Mouse (Mus musculus) hindlimb bud, embryonic 11.5 days (tissue): Measurements from ENCODE around the gene Cenpu.

Source experiments
- DNase-seq: peaks from one replicate; pipeline ENCODE4 v3.0.0-alpha.2; 2012; ENCODE audit warnings: low read depth, low spot score; ENCODE audit errors: extremely low spot score

Cenpu gene

DNA sequence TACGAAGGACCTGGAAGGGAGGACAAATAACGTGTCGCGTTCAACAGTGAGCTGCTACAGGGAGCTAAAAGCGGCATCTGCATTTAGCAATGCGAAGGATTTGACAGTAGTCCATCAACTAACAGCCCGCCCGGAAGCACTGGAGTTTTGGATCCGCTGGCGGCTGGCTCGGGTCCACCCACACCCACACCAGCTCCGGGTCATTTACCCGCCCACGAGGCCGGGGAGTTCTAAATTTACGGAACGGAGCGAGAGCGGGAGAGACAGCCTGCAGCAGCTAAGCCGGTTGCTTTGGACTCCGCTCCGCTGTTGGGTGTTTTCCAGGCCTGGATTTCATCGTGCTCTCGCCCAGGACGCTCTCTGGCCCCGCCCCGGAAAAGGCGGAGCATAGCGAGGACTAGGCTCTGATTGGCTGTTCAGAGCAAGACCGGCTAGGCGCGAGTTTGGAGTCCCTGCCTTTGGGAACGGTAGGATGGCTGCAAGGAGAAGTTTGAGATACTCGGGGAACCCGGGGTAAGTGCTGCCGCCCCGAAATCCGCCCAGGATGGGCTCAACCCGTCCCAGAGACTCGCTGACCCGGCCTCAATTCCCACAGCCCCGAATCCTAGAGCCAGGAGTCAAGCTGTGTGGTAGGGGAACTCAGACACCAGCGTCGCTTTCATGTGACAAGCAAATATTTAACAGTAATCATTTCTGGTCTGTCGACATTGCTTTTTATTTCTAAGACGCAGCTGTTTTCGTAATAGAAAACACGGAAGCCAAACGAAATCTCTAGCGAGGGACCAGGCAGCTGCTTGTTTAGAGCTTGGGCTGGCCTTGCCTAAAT lies at the start of gene Cenpu:
TSS of gene Cenpu (plus strand) at position 414 of the 826 bp plus-strand sequence.
- peak; percentile 96 for DNase-seq

DNA sequence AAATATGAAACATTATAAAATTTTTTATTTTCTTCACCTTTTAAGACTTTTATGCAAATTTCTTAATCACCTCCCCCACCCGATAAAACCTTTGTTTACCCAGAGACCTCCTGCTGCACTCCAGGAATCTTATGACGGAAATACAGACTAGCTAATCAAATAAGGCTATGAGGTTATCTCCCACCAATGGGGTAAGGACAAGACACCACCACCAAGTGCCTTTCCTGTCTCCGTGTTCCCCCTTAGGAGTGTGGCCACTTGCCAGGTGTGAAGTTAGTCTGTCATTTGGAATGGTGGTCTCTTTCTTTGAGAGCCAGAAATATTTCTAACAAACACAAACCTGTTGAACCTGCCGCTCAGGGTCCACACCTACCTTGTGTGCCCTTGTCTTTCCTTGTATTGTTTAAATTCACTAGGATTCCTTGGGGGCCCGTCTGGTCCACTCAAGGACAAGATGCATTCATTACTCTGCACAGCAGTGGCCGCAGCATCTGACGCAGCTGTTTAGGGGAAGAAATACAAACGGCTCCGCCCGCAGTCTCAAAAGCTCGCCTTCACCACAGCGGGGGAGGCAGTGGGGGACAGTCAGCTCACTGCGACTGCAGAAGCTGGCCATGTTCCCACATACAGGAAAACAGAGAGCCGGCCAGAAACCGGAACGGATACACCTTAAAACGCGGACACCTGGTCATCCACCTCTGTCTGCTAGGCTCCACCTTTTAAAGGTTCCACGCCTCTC lies 49.3 kb upstream of the Cenpu start:
- DNase-seq, result no peak

DNA sequence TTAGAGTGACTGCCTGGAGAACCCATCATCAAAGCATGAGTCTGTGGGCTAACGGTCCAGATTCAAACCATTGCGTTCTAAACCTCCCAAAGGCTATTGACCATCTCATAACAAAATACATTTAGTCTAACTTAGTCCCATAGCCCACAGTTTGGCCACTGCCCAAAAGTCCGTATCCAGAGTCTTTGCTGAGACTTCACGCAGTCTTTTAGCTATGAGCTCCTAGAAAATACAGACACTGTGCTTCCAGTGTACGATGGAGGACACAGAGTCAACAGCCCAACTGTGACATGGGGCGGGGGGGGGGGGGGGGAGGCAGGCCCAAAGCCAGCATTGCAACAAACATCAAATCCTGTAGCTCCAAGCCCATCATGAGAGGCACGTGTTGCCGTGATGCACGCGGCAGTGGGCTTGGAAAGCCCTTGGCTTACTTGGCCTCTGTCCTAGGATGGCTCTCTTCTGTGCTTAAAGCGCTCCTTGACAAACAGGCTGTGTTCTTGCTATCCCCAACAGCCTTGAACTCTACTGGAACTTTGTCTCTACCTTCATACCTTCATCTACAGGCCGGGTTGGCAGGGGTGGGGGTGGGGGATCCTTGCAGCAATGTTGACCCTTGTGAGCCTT lies 48.6 kb upstream of the Cenpu start:
- DNase-seq, result no peak

DNA sequence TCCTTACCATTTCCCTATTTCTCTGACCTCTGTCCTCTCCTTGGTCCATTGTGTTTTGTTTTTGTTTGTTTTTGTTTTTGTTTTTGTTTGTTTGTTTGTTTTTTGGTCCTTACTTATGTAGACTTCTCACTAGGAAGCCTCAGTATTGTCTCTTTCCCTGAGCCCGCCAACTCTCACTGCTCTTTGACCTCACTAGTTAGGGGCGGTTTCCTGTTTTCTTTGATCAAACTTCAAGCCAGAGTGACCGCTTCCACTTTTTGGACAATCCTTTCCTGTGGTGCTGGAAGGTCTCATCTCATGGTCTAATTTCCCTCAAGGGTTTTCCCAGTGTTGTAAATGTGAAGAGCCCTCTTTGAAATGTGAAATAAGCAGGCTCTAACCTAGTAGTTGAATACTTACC lies 47.6 kb upstream of the Cenpu start:
- no peak for DNase-seq

DNA sequence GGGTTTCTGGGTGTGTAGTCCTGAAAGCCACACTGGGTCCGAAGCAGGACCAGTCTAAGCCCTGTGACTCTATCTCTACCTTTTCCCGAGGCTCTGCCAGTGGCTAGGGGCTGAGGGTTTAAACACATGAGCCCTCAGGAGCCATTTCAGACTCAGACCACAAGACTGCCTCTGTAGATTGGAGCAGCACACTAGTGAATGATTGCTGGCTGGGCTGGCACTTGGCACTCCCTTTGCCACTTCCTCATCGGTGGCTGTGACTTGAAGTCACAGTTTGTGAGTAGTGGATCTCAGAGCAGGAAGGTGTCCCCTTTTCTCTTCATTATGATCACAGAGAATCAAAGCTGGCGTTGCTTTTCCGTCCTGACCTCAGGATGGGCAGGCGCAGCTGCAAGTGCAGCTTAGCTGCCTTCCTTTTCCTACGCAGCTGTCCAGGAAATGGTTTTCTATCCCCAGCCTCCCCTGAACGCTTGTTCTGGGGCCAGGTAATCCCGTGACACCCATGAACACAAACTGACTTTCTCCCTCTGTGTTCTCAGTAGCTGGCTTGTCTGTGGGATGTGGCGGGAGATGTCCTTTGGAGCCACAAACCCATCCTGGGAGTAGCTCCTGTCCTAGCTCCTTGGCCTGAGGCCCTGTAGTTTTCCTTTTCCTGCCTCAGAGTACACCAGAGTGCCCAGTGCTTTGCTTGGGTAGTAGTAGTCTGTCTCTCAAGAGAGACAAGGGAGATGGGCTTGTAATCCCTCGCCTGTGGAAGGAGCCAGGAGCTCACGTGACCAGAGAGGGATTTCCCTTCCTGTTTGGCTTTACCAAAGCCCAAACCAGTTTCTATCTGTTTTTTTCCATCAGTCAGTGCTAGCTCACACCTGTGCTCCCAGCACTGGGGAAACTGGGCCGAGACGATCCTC lies 43.1 kb upstream of the Cenpu start:
- DNase-seq, result no peak

DNA sequence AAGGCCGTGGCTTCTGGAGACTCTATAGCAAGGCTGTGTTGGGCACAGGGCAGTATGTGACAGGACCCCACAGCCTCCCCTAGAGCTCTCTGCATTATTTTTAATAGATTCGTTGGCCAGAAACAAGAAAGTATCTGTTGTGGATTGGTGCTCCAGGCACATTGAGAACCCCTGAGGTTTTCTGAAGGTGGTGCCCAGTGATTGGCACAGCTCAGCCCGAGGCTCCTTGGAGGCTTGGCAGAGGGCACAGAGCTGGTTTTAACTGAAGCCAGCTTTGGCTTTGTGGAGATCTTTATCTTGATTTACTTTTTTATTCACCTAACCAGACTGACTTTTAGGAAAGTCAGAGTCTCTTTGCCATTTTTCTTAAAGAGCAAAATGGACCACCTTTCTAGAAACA lies 42.4 kb upstream of the Cenpu start:
- DNase-seq, result no peak

DNA sequence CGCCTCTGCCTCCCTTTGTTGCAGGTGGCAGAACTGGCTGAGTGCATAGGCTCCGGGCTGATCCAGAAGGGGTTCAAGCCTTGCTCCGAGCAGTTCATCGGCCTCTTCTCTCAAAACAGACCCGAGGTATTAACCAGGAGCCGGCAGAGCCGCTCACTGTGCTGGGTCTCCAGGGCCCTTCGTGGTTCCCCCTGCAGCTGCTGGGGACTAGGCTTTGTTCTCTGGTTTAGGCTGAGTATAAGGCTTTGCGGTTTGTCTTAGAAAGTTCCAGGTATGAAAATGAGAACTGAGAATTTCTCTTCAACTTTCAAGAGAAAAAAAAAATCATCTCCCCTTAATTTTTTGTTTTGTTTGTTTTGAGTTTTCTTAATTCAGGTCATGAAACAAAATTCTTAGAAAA lies 40.5 kb upstream of the Cenpu start:
- no peak for DNase-seq

DNA sequence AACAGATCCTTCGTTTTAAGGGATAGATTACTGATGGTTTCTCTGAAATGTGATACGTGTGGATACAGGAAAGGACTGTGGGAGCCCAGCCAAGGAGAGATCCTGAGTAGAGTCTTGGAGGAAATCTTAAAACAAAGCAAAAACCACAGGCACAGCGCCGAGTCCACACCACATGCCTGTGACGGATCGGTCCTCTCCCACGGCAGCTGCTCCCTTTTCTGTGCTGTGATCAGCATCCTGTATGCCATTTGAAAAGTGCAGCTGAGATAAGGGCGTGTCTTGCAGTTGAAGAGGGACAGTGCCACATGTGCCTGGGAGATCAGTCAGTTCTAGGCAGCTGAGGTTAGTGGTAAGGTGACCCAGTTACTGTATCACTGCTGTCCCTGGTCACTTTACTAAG lies 39.3 kb upstream of the Cenpu start:
- no peak for DNase-seq

DNA sequence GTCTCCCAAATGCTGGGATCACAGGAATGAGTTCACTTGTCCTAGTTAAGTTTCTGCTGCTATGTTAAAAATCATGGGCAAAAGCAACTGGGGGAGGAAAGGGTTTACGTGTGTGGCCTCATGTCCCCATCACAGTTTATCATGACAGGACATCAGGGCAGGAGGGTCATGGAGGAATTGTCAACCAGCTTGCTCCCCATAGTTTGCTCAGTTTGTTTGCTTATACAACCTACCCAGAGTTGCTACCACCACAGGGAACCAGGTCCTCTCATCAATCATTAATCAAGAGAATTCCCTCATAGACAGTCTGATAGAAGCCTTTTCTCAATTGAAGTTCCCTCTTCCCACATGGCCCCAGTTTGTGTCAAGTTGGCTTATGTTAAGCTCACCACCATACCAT lies 37.8 kb upstream of the Cenpu start:
- no peak for DNase-seq

DNA sequence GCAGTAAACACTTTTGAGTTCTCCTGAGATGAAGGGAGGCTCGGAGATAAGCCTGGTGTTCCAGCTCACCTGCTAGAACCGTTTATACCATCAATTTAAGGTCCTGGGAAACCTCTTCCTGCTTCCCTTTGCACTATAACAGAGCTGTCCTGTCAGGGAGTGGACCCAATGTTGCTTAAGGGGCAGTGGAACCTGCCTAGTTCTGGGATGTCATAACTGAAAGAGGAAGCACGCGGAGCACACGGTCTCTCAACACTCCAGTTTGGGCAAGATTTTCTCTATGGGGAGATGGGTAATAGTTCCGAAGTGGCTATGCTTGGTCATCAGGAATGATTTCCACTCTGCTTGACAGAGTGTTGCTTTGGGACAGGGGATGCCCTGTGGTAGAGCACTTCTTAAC lies 31.2 kb upstream of the Cenpu start:
- no peak for DNase-seq

DNA sequence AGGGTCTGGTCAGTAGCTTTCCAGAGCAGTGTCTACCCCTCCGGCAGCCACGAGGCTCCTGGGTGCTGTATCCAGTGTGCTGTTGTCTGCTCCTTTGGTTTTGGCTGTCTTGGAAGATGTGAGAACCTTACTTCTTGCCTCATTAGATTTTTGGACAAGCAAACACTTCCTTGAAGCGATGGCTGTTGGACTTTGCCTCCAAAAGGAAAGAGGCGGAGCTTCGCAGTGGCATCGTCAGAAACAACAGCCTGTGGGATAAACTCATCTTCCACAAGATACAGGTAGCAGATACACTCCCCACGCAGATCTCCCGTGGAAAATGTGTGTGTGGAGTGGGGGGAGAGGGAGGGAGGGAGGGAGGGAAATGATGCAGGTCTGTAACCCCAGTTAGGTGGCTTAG lies 25.7 kb upstream of the Cenpu start:
- no peak for DNase-seq

DNA sequence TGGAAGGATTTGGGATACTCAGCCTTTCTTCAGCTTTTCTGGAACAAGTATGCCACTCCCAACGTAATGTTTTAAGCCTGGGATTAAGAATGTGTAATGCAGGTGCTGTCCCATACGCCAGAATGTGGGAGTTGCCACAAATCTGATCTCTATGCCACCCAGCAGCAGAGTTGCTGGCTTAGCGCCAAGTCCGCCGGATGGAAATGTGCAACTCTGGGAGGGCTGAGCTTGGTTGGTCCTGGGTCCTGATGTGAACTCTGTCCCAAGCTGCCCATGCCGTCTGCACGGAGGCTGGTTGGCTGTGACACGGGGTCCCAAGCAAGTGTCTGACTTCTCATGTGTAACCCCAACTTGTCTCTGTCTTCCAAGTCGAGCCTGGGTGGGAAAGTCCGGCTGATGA lies 25.0 kb upstream of the Cenpu start:
- no peak for DNase-seq

DNA sequence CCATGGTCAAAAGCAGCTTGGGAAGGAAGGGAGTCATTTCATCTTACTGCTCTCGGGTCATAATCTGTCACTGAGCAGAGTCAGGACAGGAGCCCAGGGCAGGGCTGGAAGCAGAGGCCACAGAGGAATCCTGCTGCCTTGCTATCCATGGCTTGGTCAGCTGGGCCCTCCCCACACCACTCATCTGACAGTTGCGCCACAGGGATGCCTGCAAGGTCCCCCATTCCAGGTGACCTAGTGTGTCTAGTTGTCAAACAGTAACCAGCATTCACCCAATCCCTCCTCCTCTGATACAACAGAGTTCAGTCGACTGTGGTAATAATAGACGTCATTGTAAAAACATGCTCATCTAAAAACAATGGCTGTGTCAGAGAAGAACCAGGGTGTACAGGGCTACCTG lies 22.3 kb upstream of the Cenpu start:
- DNase-seq, result no peak

DNA sequence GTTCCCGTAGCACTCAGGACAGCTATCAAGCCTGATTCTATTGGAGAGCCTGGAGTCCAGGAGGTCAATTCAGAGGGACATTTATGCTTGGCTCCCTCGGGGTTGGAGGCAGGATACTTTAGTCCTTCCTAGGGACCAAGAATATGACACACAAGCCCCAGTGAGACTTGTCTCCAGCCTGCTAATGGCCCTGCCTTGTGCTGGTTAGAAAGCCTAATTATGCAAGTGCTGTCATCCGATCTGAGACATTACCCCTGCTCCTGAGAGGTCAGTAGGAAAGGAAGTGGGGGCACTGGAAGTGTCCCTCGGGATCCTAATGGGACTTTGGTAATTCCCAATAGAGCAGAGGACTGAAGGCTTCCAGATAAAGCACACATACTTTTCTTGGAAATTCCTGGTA lies 21.3 kb upstream of the Cenpu start:
- DNase-seq, result no peak

DNA sequence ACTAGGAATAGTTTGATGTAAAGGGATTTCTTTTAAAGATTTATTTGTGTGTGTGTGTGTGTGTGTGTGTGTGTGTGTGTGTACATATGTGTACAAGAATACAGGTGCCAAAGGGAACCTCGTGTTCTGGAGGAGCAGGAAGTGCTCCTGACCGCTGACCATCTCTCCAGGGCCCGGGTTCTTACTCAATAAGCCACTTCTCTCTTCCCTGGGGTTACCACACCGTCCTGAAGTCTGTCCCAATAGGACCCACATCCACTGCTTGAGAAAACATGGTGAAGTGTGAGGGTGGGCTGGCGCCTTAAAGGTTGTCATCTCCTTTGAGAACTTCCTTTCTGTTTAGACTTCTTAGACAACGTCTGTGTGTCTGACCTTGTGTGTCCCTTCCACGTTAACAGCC lies 17.9 kb upstream of the Cenpu start:
- no peak for DNase-seq

DNA sequence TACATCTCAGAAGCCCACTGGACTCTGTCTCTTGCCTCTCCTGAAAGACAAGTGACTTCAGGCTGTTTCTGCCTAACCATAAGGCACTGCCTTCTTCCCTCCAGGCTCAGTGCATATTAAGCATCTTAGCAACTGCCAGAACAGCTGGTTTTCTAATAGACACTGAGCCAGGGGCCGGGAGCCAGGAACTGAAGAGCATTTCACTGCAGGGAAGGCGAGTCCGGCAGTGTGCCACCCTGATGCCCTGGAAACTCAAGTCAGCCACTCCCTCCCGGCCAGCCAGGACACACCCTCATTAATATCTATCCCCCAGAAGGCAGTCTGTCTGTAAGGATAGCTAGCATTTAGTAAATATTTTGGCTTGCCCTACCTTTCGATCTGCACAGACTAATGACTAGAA lies 12.1 kb upstream of the Cenpu start:
- no peak for DNase-seq

DNA sequence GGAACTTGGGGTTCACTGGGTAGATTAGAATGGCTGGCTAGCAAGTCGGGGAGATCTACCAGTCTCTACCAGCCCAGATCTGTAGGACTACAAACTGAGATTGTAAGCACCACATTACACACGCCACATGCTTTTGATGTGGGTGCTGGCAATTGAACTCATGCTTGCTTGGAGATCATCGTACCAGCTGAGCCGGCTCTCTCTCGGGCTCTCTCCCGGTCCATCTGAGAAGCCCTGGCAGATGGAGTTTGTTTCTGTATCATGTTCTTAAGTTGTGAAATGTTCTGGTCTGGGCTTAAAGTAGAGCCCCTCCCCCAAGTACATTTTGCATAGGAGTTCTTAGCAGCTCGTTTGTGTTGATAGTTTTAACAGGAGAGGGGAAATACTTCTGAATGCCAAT lies 8.6 kb upstream of the Cenpu start:
- DNase-seq, result no peak

DNA sequence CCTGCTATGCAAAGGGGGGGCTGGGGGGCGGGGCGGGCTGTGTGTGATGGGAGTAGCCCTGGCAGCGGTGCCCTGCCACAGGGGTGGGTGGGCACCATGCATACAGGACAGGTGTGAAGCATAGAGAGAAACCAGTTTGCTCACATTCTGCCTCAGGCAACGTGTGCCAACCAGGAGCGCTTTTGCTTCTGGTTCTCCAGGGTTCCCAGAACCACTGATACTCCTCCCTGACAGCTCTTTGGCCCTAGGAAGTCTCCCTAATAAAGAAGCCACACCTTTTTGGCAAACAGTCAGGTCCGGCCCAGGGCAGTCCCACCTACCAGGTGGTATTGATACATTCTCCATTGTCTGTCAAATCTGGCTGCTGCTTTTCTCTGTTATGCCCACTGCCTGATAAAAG lies 8.2 kb upstream of the Cenpu start:
- DNase-seq, result no peak

DNA sequence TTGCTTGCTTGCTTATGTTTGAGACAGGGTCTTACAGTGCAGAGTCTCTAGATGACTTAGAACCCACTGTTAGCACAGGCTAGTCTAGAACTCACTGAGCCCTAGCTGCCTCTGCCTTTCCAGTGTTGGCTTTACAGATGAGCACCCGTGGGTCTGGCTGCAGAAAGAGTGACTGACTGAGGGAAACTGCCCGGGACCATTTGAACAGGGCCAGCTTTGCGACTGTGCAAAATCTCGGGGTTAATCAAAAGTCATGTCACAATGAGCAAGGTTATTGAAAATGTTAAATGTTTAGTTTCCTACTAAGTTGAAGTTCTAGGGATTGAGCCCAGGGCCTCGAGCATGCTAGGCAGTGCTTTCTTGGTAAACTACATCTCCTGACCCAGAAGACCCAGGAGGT lies 6.0 kb upstream of the Cenpu start:
- no peak for DNase-seq

DNA sequence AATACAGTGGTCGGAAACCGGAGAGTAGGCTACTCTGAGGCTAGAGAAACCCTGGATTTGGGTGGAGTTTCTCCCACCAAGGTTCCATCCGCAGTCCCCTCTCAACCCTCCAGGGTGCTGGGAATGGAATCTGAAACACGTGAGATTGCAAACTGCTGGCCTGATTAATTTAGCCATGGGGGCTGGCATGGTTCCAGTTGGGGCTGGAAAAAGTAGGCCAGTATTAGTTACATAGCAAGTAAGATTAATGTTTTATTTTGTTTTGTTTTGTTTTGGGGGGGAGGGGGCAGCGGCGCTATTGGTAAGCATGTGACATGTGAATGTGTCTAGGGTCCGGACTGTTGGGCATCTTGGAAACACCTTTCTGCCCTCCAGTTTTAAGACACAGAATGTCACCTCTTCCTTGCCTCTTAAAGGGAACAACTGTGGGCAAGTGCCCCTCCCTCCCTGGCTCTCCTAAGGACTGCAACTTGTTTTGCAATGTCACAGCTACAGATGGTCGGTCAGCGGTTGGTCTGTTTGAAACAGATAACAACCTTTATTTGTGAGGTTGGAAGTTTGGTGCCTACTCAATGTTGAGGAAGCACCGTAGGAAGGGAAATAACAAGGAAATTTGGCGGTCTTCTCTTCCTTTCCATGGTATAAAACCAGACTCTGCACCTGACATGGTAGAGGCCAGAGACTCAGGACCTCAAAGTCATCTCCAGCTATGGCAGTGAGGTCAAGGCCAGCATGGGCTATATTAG lies 5.2 kb upstream of the Cenpu start:
- no peak for DNase-seq
